Mouse (Mus musculus) erythroblast, embryonic 14.5 days (primary cell): Measurements from ENCODE around the gene Txnrd1.

ENCODE experiments used
- GATA1 ChIP-seq: IDR thresholded peaks from 2 replicates; pipeline ENCODE4 v1.6.1; 2012; ENCODE audit warnings: low read length, inconsistent platforms, mixed read lengths
- TAL1 ChIP-seq: IDR thresholded peaks from 3 replicates; pipeline ENCODE4 v1.6.1; 2012; ENCODE audit warnings: low read length, inconsistent platforms, mixed read lengths

DNA sequence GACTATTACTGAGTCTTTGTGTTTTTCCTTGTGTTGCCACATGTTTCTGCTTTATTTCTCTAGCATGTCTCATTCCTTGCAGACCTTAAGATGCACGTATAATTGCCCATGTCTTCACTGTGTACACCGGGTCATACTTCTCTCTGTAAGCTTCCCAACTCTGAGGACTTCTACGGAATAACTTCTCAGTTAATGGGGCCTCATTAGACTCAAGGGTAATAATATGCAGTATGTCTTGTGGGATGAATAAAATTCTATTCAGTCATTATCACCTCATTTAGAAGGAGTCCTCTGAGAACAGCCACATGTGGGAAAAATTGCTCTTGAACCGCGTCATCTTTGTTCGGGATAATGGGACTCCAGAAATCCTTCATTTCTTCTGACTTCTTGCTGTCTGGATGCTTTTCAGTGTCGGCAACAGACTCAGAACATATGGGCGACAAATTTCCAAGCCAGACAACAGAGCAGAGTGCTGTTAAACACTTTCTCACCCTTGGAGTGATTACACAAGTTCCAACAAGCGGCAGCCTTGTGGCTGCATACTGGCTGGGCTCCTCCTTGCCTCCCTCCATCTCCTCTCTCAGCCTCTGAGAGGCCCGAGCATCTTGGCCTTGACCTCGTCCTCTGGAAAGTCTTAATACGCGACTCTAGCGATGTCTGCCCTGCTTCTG lies 10.5 kb upstream of the Txnrd1 start:
- TF ChIP-seq TAL1 (no peak), GATA1 (no peak)
